8 mouse cellular contexts compared by ENCODE assay signal in genomic region chr17:29887881-29888826, GRCm38 (mm10).
DNase-seq lines count a peak whose midpoint lies in the region; ATAC-seq and TF ChIP-seq lines count a peak whose summit lies in the region.

No protein-coding gene starts in this region.

- peak overlapping the region; percentile 47 for H3K9ac ChIP-seq in kidney, embryonic 15.5 days
- peak overlapping the region; percentile 63 for H3K9ac ChIP-seq in liver, embryonic 12.5 days

- no peak for TF ChIP-seq CTCF in olfactory bulb, adult 2 months (IDR thresholded peaks at IDR 0.05; ENCODE audit: insufficient read depth, low read depth, low read length)

- 0 out of 2 replicates have a peak overlapping the region, but pooled peaks have one; percentile 48 for H3K27ac ChIP-seq in kidney, embryonic 15.5 days
- 0 out of 2 replicates have a peak overlapping the region, but pooled peaks have one; percentile 17 for H3K27ac ChIP-seq in liver, embryonic 12.5 days
- H3K27ac ChIP-seq in olfactory bulb, adult 2 months (ENCODE audit: insufficient read depth, low read depth, low read length): no peak overlapping the region

- H3K4me1 ChIP-seq in kidney, embryonic 15.5 days: peaks cover 54% of the 10 kb centered on the region
- H3K4me1 ChIP-seq in liver, embryonic 12.5 days: peaks cover 55% of the 10 kb centered on the region
- H3K4me1 ChIP-seq in olfactory bulb, adult 2 months (ENCODE audit: control insufficient read depth, insufficient read depth, low read length): peaks cover 40% of the 10 kb centered on the region

- under 1% methylated on average over 77 of the region's 93 CpGs for WGBS in kidney, embryonic 15.5 days
- WGBS in liver, embryonic 12.5 days (ENCODE audit: insufficient replicate concordance): under 1% methylated on average over 62 of the region's 93 CpGs
- WGBS in olfactory bulb, adult 2 months: under 1% methylated on average over 92 of the region's 93 CpGs

- peak overlapping the region; percentile 67 for H3K4me3 ChIP-seq in kidney, embryonic 15.5 days (replicated peaks)
- peak overlapping the region; percentile 66 for H3K4me3 ChIP-seq in liver, embryonic 12.5 days
- H3K4me3 ChIP-seq in olfactory bulb, adult 2 months (ENCODE audit: insufficient read depth, low read depth, low read length): peak overlapping the region; percentile 55

- no peak for TF ChIP-seq POLR2A in olfactory bulb, adult 2 months (IDR thresholded peaks at IDR 0.05; ENCODE audit: insufficient read depth, low read depth, low read length)

- peak overlapping the region; percentile 100 for H3K4me2 ChIP-seq in kidney, embryonic 15.5 days
- peak overlapping the region; percentile 93 for H3K4me2 ChIP-seq in liver, embryonic 12.5 days

- H3K9me3 ChIP-seq in kidney, embryonic 15.5 days (replicated peaks): no peaks in the 10 kb centered on the region
- no peaks in the 10 kb centered on the region for H3K9me3 ChIP-seq in liver, embryonic 12.5 days (replicated peaks)

- ATAC-seq in kidney, embryonic 15.5 days (replicated peaks; ENCODE audit: low FRiP score): peak; percentile 38
- ATAC-seq in liver, embryonic 12.5 days: peak; percentile 23; the same call in 1 of the 2 replicates

- peaks cover 86% of the 10 kb centered on the region for H3K27me3 ChIP-seq in kidney, embryonic 15.5 days
- H3K27me3 ChIP-seq in liver, embryonic 12.5 days (replicated peaks): peaks cover 96% of the 10 kb centered on the region

- peak; percentile 35 for DNase-seq in urinary bladder, adult 2 months (ENCODE audit: low spot score)
- no peak for DNase-seq in urinary bladder, postnatal 10 days (ENCODE audit: low spot score)
- DNase-seq in cerebellum, postnatal 4 days (ENCODE audit: low spot score in 2 of 2): peak; percentile 48 to 74
- DNase-seq in gastrocnemius, postnatal 4 days (ENCODE audit: low spot score in 2 of 2): peak; percentile 52 to 63
- DNase-seq in T-cell, adult 2 months (ENCODE audit: low spot score): no peak

- H3K36me3 ChIP-seq in kidney, embryonic 15.5 days: no peaks in the 10 kb centered on the region
- H3K36me3 ChIP-seq in liver, embryonic 12.5 days: no peaks in the 10 kb centered on the region

Comparison
In these comparisons a context has a peak if more than half of its experiments do, and no peak if none do; other contexts are left out.
1. DNase-seq: peak in urinary bladder, adult 2 months (single experiment), cerebellum, postnatal 4 days (2 of 2) and gastrocnemius, postnatal 4 days (2 of 2); none in urinary bladder, postnatal 10 days (single experiment) and T-cell, adult 2 months (single experiment).
2. Peak in every context shown above with its lines, with median percentiles within 50 percentile points of each other: H3K4me3 ChIP-seq.